Mouse (Mus musculus) liver, embryonic 13.5 days (tissue): ENCODE data around the gene Sulf2. TPM values are rescaled to one million over a fixed set of nuclear protein-coding genes. Genes with fewer than 3 reads are reported as not detected.
"Not testable (repeated sequence)": the region's sequence is repeated elsewhere in the genome, so short reads cannot be mapped to it uniquely, and the experiment has no call there.

Experiments used
- ATAC-seq: fragments of 200-750 bp; cut with Nextera tagmentation; 2 replicates; pipeline ENCODE4 v1.8.0; 2017; ENCODE audit warnings: low read depth, mild to moderate bottlenecking, moderate number of reproducible peaks, moderate library complexity
- DNase-seq: peaks from one replicate; pipeline ENCODE4 v3.0.0; 2022
- H3K27ac ChIP-seq: fragments of 300-500 bp; sonication (generic); 2 replicates; pipeline ENCODE4 v1.5.1; 2015; ENCODE audit warnings: moderate library complexity, mild to moderate bottlenecking, inconsistent platforms
- H3K27me3 ChIP-seq: fragments of 300-500 bp; sonication (generic); 2 replicates; pipeline ENCODE4 v1.6.1; 2015; ENCODE audit warnings: mild to moderate bottlenecking, inconsistent platforms
- H3K36me3 ChIP-seq: fragments of 300-500 bp; sonication (generic); 2 replicates; pipeline ENCODE4 v1.6.1; 2015; ENCODE audit warnings: mild to moderate bottlenecking, inconsistent platforms
- H3K4me1 ChIP-seq: fragments of 300-500 bp; sonication (generic); replicated peaks from 2 replicates; pipeline ENCODE4 v1.6.1; 2015; ENCODE audit warnings: inconsistent platforms
- H3K4me2 ChIP-seq: fragments of 300-500 bp; sonication (generic); 2 replicates; pipeline ENCODE4 v1.6.1; 2015; ENCODE audit warnings: inconsistent platforms, mild to moderate bottlenecking, moderate library complexity
- H3K4me3 ChIP-seq: fragments of 300-500 bp; sonication (generic); replicated peaks from 2 replicates; pipeline ENCODE4 v1.5.1; 2015; ENCODE audit warnings: mild to moderate bottlenecking, inconsistent platforms
- H3K9ac ChIP-seq: fragments of 300-500 bp; sonication (generic); 2 replicates; pipeline ENCODE4 v1.6.1; 2015; ENCODE audit warnings: mild to moderate bottlenecking, inconsistent platforms
- H3K9me3 ChIP-seq: fragments of 300-500 bp; sonication (generic); replicated peaks from 2 replicates; pipeline ENCODE4 v1.6.1; 2016; ENCODE audit warnings: inconsistent platforms
- WGBS: fragments of 180-500 bp; shearing (Covaris S2); methylation state at CpG from one replicate; pipeline ENCODE4 v1.1.7; 2015; ENCODE audit not compliant: insufficient replicate concordance; 5-methylcytosine and 5-hydroxymethylcytosine counted together
- polyA plus RNA-seq: library from polyadenylated mRNA; unstranded; fragments of >200 nt; fragmentation: Nextera tagmentation; extraction: Ambion mirVana; gene quantifications from 2 replicates; pipeline ENCODE4 v1.2.1, GENCODE M21; 2015

The Sulf2 gene
- polyA plus RNA-seq, 1 experiment from 2014 or later = 2.9 TPM

- 75% methylated on average over 8 of the region's 11 CpGs for WGBS
Observed at GRCm38 (mm10) chr2:166187874-166188453, 32.5 kb upstream of the Sulf2 start.

GRCm38 (mm10) chr2:166187319-166187718, 31.9 kb upstream of the Sulf2 start:
- H3K9me3 ChIP-seq, H3K36me3 ChIP-seq, DNase-seq, ATAC-seq, H3K4me2 ChIP-seq, H3K4me1 ChIP-seq, H3K4me3 ChIP-seq, H3K27ac ChIP-seq, H3K9ac ChIP-seq, H3K27me3 ChIP-seq: not testable (repeated sequence)
- 59% methylated on average over 8 of the region's 8 CpGs for WGBS

More at GRCm38 (mm10) chr2:166187874-166188453, 32.5 kb upstream of the Sulf2 start:
- ATAC-seq, H3K36me3 ChIP-seq, H3K27ac ChIP-seq, H3K27me3 ChIP-seq, H3K4me2 ChIP-seq, DNase-seq, H3K4me3 ChIP-seq, H3K9ac ChIP-seq, H3K4me1 ChIP-seq, H3K9me3 ChIP-seq: not testable (repeated sequence)

GRCm38 (mm10) chr2:166186244-166186948, 30.9 kb upstream of the Sulf2 start:
- Histone ChIP-seq H3K9me3 (no peaks in the 10 kb centered on the region), H3K27me3 (no peaks in the 10 kb centered on the region), H3K27ac (no peak overlapping the region), H3K4me2 (no peak overlapping the region), H3K4me3 (no peak overlapping the region), H3K9ac (no peak overlapping the region), H3K36me3 (no peaks in the 10 kb centered on the region), H3K4me1 (no peaks in the 10 kb centered on the region)
- WGBS = 61% methylated on average over 16 of the region's 16 CpGs
- DNase-seq (no peak), ATAC-seq (no peak)

- Histone ChIP-seq H3K4me3 (no peak overlapping the region), H3K27me3 (no peaks in the 10 kb centered on the region), H3K27ac (no peak overlapping the region), H3K4me2 (no peak overlapping the region), H3K4me1 (no peaks in the 10 kb centered on the region), H3K9ac (no peak overlapping the region), H3K9me3 (no peaks in the 10 kb centered on the region), H3K36me3 (no peaks in the 10 kb centered on the region)
- DNase-seq (no peak), ATAC-seq (no peak)
- 70% methylated on average over 6 of the region's 6 CpGs for WGBS
Observed at GRCm38 (mm10) chr2:166185768-166186167, 30.3 kb upstream of the Sulf2 start.

- no peaks in the 10 kb centered on the region for H3K9me3 ChIP-seq
- H3K27ac ChIP-seq = no peak overlapping the region
- no peak overlapping the region for H3K4me3 ChIP-seq
- H3K36me3 ChIP-seq = no peaks in the 10 kb centered on the region
- H3K27me3 ChIP-seq = no peaks in the 10 kb centered on the region
- H3K4me2 ChIP-seq = no peak overlapping the region
- peaks cover 5% of the 10 kb centered on the region; the same call in 1 of the 2 replicates for H3K4me1 ChIP-seq
- no peak for DNase-seq
- no peak for ATAC-seq
- no peak overlapping the region for H3K9ac ChIP-seq
- WGBS = 40% methylated on average over 6 of the region's 6 CpGs
Observed at GRCm38 (mm10) chr2:166184417-166184816, 29.0 kb upstream of the Sulf2 start.

GRCm38 (mm10) chr2:166182009-166182685, 26.7 kb upstream of the Sulf2 start:
- H3K36me3 ChIP-seq = no peaks in the 10 kb centered on the region
- no peaks in the 10 kb centered on the region for H3K27me3 ChIP-seq
- H3K9ac ChIP-seq = no peak overlapping the region
- H3K4me3 ChIP-seq = no peak overlapping the region
- H3K9me3 ChIP-seq = no peaks in the 10 kb centered on the region
- DNase-seq = no peak
- 65% methylated on average over 15 of the region's 15 CpGs for WGBS
- H3K27ac ChIP-seq = no peak overlapping the region
- ATAC-seq = no peak
- peaks cover 5% of the 10 kb centered on the region; the same call in 1 of the 2 replicates for H3K4me1 ChIP-seq
- H3K4me2 ChIP-seq = no peak overlapping the region

- H3K9me3 ChIP-seq = no peaks in the 10 kb centered on the region
- no peak overlapping the region for H3K9ac ChIP-seq
- DNase-seq (no peak), ATAC-seq (no peak)
- H3K36me3 ChIP-seq = no peaks in the 10 kb centered on the region
- H3K27me3 ChIP-seq = no peaks in the 10 kb centered on the region
- H3K27ac ChIP-seq = 0 out of 2 replicates have a peak overlapping the region, but pooled peaks have one; percentile 23
- peaks cover 5% of the 10 kb centered on the region; the same call in 1 of the 2 replicates for H3K4me1 ChIP-seq
- no peak overlapping the region for H3K4me3 ChIP-seq
- H3K4me2 ChIP-seq = no peak overlapping the region
- WGBS = 41% methylated on average over 11 of the region's 11 CpGs
Observed at GRCm38 (mm10) chr2:166180744-166181508, 25.5 kb upstream of the Sulf2 start.

- H3K9ac ChIP-seq = no peak overlapping the region
- WGBS = 50% methylated on average over 5 of the region's 5 CpGs
- no peak overlapping the region for H3K4me2 ChIP-seq
Observed at GRCm38 (mm10) chr2:166180136-166180649, 24.7 kb upstream of the Sulf2 start.

GRCm38 (mm10) chr2:166179457-166180101, 24.1 kb upstream of the Sulf2 start:
- Histone ChIP-seq H3K9ac (no peak overlapping the region), H3K27me3 (no peaks in the 10 kb centered on the region), H3K4me1 (peaks cover 5% of the 10 kb centered on the region; the same call in 1 of the 2 replicates), H3K4me3 (no peak overlapping the region), H3K36me3 (no peaks in the 10 kb centered on the region), H3K4me2 (no peak overlapping the region), H3K9me3 (no peaks in the 10 kb centered on the region), H3K27ac (no peak overlapping the region)
- no peak for ATAC-seq
- 53% methylated on average over 4 of the region's 4 CpGs for WGBS
- DNase-seq = no peak

More at GRCm38 (mm10) chr2:166180136-166180649, 24.7 kb upstream of the Sulf2 start:
- Histone ChIP-seq H3K27me3 (no peaks in the 10 kb centered on the region), H3K9me3 (no peaks in the 10 kb centered on the region), H3K27ac (peak overlapping the region; percentile 23; the same call in 1 of the 2 replicates), H3K36me3 (no peaks in the 10 kb centered on the region), H3K4me3 (no peak overlapping the region), H3K4me1 (peaks cover 5% of the 10 kb centered on the region; the same call in 1 of the 2 replicates)
- ATAC-seq (no peak), DNase-seq (no peak)

- H3K27ac ChIP-seq = no peak overlapping the region
Observed at GRCm38 (mm10) chr2:166175552-166176136, 20.2 kb upstream of the Sulf2 start.

More at GRCm38 (mm10) chr2:166175552-166176136, 20.2 kb upstream of the Sulf2 start:
- H3K4me2 ChIP-seq = no peak overlapping the region
- 36% methylated on average over 8 of the region's 8 CpGs for WGBS
- H3K27me3 ChIP-seq = no peaks in the 10 kb centered on the region
- ATAC-seq = no peak
- no peak overlapping the region for H3K4me3 ChIP-seq
- no peak for DNase-seq
- H3K4me1 ChIP-seq = peaks cover 4% of the 10 kb centered on the region; the same call in 1 of the 2 replicates
- H3K9me3 ChIP-seq = no peaks in the 10 kb centered on the region
- H3K36me3 ChIP-seq = no peaks in the 10 kb centered on the region
- H3K9ac ChIP-seq = no peak overlapping the region
